Mouse (Mus musculus) right cerebral cortex, adult 18-20 months (tissue): Measurements from ENCODE around the gene Arhgap42.
A peak's percentile ranks its signal among the peaks of the same experiment; 100 is the strongest.

Source experiments
- DNase-seq: peaks from one replicate; pipeline ENCODE4 v3.0.0; 2022; ENCODE audit warnings: mixed read lengths

Arhgap42 gene

GRCm38 (mm10) chr9:9128996-9129694, 109.8 kb downstream of the Arhgap42 start:
- no peak for DNase-seq

- no peak for DNase-seq
Observed at GRCm38 (mm10) chr9:9127041-9127755, 111.7 kb downstream of the Arhgap42 start.

GRCm38 (mm10) chr9:9124156-9124555, 114.7 kb downstream of the Arhgap42 start:
- DNase-seq = no peak

GRCm38 (mm10) chr9:9114266-9114665, 124.6 kb downstream of the Arhgap42 start:
- no peak for DNase-seq

- no peak for DNase-seq
Observed at GRCm38 (mm10) chr9:9113847-9114246, 125.1 kb downstream of the Arhgap42 start.

- no peak for DNase-seq
Observed at GRCm38 (mm10) chr9:9112921-9113320, 126.0 kb downstream of the Arhgap42 start.

- no peak for DNase-seq
Observed at GRCm38 (mm10) chr9:9107697-9108096, 131.2 kb downstream of the Arhgap42 start.

GRCm38 (mm10) chr9:9104761-9105160, 134.1 kb downstream of the Arhgap42 start:
- DNase-seq = no peak

GRCm38 (mm10) chr9:9102158-9102514, 136.8 kb downstream of the Arhgap42 start:
- peak; percentile 49 for DNase-seq

- DNase-seq = peak; percentile 78
Observed at GRCm38 (mm10) chr9:9101482-9102157, 137.3 kb downstream of the Arhgap42 start.

- no peak for DNase-seq
Observed at GRCm38 (mm10) chr9:9101055-9101454, 137.8 kb downstream of the Arhgap42 start.

GRCm38 (mm10) chr9:9097835-9098234, 141.1 kb downstream of the Arhgap42 start:
- DNase-seq = no peak

- DNase-seq = no peak
Observed at GRCm38 (mm10) chr9:9096761-9097160, 142.1 kb downstream of the Arhgap42 start.

GRCm38 (mm10) chr9:9093096-9093495, 145.8 kb downstream of the Arhgap42 start:
- DNase-seq = no peak

- DNase-seq = no peak
Observed at GRCm38 (mm10) chr9:9083441-9083840, 155.5 kb downstream of the Arhgap42 start.

- no peak for DNase-seq
Observed at GRCm38 (mm10) chr9:9052920-9053319, 186.0 kb downstream of the Arhgap42 start.

- peak; percentile 34 for DNase-seq
Observed at GRCm38 (mm10) chr9:9051184-9051583, 187.7 kb downstream of the Arhgap42 start.

- DNase-seq = no peak
Observed at GRCm38 (mm10) chr9:9049202-9049601, 189.7 kb downstream of the Arhgap42 start.

- peak; percentile 54 for DNase-seq
Observed at GRCm38 (mm10) chr9:9041009-9041408, 197.9 kb downstream of the Arhgap42 start.

GRCm38 (mm10) chr9:9037017-9037671, 201.8 kb downstream of the Arhgap42 start:
- DNase-seq = no peak

GRCm38 (mm10) chr9:9027904-9028303, 211.0 kb downstream of the Arhgap42 start:
- DNase-seq = no peak

- no peak for DNase-seq
Observed at GRCm38 (mm10) chr9:9027445-9027844, 211.5 kb downstream of the Arhgap42 start.

- no peak for DNase-seq
Observed at GRCm38 (mm10) chr9:9015108-9015507, 223.8 kb downstream of the Arhgap42 start.
